Mouse (Mus musculus) limb, embryonic 13.5 days (tissue): ENCODE measurements at regions not wholly inside any gene's neighbourhood (a gene's known extent, or its start where the extent isn't known, plus 50 kb on each side); places are given as distances from the start of the nearest gene placed in this dataset.
A peak's percentile ranks its signal among the peaks of the same experiment; 100 is the strongest.

ENCODE experiments used
- ATAC-seq: fragments of 200-750 bp; cut with Nextera tagmentation; 2 replicates; pipeline ENCODE4 v1.8.0; 2017; ENCODE audit warnings: low read depth, moderate number of reproducible peaks, moderate TSS enrichment; ENCODE audit not compliant: low FRiP score
- H3K27ac ChIP-seq: fragments of 300-500 bp; sonication (generic); 2 replicates; pipeline ENCODE4 v1.5.1; 2015; ENCODE audit warnings: inconsistent platforms, mild to moderate bottlenecking, moderate library complexity
- H3K27me3 ChIP-seq: fragments of 300-500 bp; sonication (generic); 2 replicates; pipeline ENCODE4 v1.6.1; 2015; ENCODE audit warnings: mild to moderate bottlenecking, inconsistent platforms
- H3K36me3 ChIP-seq: fragments of 300-500 bp; sonication (generic); 2 replicates; pipeline ENCODE4 v1.6.1; 2015; ENCODE audit warnings: inconsistent platforms, mild to moderate bottlenecking, moderate library complexity
- H3K4me1 ChIP-seq: fragments of 300-500 bp; sonication (generic); 2 replicates; pipeline ENCODE4 v1.6.1; 2015; ENCODE audit warnings: inconsistent platforms
- H3K4me2 ChIP-seq: fragments of 300-500 bp; sonication (generic); replicated peaks from 2 replicates; pipeline ENCODE4 v1.6.1; 2015; ENCODE audit warnings: inconsistent platforms, mild to moderate bottlenecking, moderate library complexity
- H3K4me3 ChIP-seq: fragments of 300-500 bp; sonication (generic); 2 replicates; pipeline ENCODE4 v1.5.1; 2015; ENCODE audit warnings: moderate library complexity, mild to moderate bottlenecking, inconsistent platforms
- H3K9ac ChIP-seq: fragments of 300-500 bp; sonication (generic); 2 replicates; pipeline ENCODE4 v1.6.1; 2015; ENCODE audit warnings: mild to moderate bottlenecking, inconsistent platforms
- H3K9me3 ChIP-seq: fragments of 300-500 bp; sonication (generic); 2 replicates; pipeline ENCODE4 v1.6.1; 2016; ENCODE audit warnings: inconsistent platforms
- WGBS: fragments of 180-500 bp; shearing (Covaris S2); methylation state at CpG from one replicate; pipeline ENCODE4 v1.1.7; 2015; 5-methylcytosine and 5-hydroxymethylcytosine counted together

GRCm38 (mm10) chr13:26205532-26206105 is 564.3 kb downstream of the Hdgfl1 start:
- Histone ChIP-seq H3K9ac (no peak overlapping the region), H3K36me3 (no peaks in the 10 kb centered on the region), H3K4me2 (no peak overlapping the region), H3K4me1 (0 out of 2 replicates have a peak, but pooled peaks cover 2% of the 10 kb centered on the region), H3K4me3 (no peak overlapping the region), H3K27ac (no peak overlapping the region), H3K27me3 (no peaks in the 10 kb centered on the region), H3K9me3 (no peaks in the 10 kb centered on the region)
- 54% methylated on average over 1 of the region's 1 CpGs for WGBS
- ATAC-seq = peak; percentile 87

DNA sequence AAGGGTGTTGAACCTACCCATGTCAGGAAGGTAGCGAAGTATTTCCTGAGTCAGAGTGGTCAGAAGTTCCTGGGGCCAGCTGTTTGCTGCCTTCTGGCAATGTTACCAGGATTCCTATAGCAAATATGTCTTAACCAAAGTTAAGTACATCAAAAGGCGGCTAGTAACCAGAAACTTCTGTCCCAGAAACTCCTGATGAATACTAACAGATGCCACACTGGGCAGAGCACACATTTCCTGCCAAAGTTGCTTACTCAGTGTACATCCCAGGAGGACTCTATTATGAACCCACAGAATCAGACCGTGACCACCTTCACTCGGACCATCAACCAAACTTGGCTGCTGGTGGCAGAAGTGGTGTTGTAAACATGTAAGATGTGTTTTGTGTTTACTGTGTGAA is 575.3 kb downstream of the Hdgfl1 start:
- Histone ChIP-seq H3K27ac (no peak overlapping the region), H3K4me3 (no peak overlapping the region), H3K36me3 (no peaks in the 10 kb centered on the region), H3K4me1 (no peaks in the 10 kb centered on the region), H3K4me2 (no peak overlapping the region), H3K9me3 (no peaks in the 10 kb centered on the region), H3K27me3 (no peaks in the 10 kb centered on the region), H3K9ac (no peak overlapping the region)
- no peak for ATAC-seq
- WGBS = 74% methylated on average over 4 of the region's 4 CpGs

DNA sequence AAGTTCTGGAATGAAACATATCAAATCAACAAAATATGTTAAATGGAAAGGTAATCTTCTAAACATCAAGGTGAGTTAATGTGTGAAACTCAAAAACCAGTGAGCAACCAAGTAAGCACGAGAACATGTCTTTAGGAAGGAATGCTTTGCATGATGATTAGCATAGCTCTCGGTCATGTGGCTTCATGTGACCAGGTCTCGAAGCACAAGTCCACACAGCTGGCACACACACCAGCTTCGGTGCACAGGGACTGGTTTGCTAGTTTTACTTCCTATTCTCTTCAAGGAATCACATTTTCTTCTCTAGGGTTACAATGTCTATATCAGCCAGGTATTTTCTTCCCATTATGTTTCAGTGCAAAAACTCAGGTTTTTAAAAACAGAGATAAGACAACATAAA is 586.1 kb downstream of the Hdgfl1 start:
- H3K4me1 ChIP-seq = no peaks in the 10 kb centered on the region
- H3K9ac ChIP-seq = no peak overlapping the region
- no peaks in the 10 kb centered on the region for H3K36me3 ChIP-seq
- no peaks in the 10 kb centered on the region for H3K9me3 ChIP-seq
- no peak overlapping the region for H3K4me2 ChIP-seq
- no peak overlapping the region for H3K27ac ChIP-seq
- no peaks in the 10 kb centered on the region for H3K27me3 ChIP-seq
- no peak for ATAC-seq
- no peak overlapping the region for H3K4me3 ChIP-seq
- WGBS = 81% methylated on average over 4 of the region's 4 CpGs

DNA sequence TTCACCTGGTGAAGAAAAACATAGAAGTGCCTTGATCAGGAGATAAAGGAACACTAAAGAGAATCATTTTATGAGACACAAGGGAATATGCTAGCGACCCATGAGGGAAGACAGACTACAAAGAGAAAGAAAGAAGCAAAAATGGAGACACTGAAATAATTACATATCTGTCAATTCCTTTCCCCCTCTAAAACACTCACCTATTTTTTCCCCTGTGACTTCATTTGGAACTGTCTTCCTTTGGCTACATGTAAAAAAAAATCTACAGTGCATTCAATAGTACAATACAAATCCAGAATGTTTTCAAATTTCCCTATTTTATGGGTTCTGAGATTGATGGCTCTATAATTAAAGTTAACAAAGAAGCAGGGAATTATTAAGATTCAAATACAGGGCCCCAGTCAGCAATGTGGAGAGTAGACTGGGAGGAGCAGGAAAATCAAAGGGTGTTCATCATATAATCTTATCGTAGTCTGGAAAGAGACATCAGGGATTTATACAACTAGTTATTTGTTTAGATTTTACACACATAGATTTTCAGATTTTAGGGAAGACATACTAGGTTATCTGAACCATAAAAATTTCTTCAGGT is 598.0 kb downstream of the Hdgfl1 start:
- Histone ChIP-seq H3K4me2 (no peak overlapping the region), H3K27ac (no peak overlapping the region), H3K36me3 (no peaks in the 10 kb centered on the region), H3K9me3 (no peaks in the 10 kb centered on the region), H3K4me1 (no peaks in the 10 kb centered on the region), H3K27me3 (no peaks in the 10 kb centered on the region), H3K9ac (no peak overlapping the region), H3K4me3 (no peak overlapping the region)
- ATAC-seq = no peak
- WGBS = 88% methylated on average over 2 of the region's 2 CpGs

DNA sequence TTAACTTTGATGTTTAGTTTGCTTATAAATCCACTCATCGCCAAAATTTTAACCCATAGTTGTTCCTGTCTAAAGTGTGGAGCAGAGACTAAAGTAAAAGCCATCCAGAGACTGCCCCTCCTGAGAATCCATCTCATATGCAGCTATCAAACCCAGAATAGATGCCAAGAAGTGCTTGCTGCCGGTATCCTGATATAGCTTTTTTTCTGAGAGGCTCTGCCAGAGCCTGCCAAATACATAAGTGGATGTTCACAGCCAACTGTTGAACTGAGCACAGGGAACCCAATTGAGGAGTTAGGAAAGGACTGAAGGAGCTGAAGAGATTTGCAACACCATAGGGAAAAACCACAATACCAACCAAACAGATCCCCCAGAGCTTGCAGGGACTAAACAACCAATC is 600.3 kb downstream of the Hdgfl1 start:
- Histone ChIP-seq H3K4me1 (no peaks in the 10 kb centered on the region), H3K36me3 (no peaks in the 10 kb centered on the region), H3K4me2 (no peak overlapping the region), H3K9me3 (no peaks in the 10 kb centered on the region), H3K27ac (no peak overlapping the region), H3K9ac (no peak overlapping the region), H3K27me3 (no peaks in the 10 kb centered on the region), H3K4me3 (no peak overlapping the region)
- no peak for ATAC-seq
- WGBS = 70% methylated on average over 2 of the region's 2 CpGs

DNA sequence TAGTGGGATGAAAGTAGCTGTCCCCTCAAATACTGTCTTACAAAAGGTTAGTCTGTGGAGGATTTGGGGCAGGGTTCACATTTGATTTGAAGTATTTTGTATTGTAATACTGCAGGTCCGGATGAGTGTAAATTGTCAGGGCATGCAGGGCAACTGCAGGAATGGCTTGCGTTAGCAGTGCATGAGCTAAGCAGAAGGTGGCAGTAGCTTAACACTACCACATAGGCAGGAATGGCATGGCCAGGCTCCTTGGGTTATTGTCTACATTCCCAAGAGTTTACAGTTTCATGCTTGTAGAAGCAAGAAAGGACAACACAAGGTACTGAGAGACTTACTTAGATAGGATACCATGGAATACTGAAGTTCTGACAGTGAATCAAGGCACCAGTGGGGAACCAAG is 611.3 kb downstream of the Hdgfl1 start:
- Histone ChIP-seq H3K4me3 (no peak overlapping the region), H3K9me3 (no peaks in the 10 kb centered on the region), H3K4me1 (peaks cover 8% of the 10 kb centered on the region; the same call in 1 of the 2 replicates), H3K36me3 (no peaks in the 10 kb centered on the region), H3K4me2 (no peak overlapping the region), H3K27me3 (no peaks in the 10 kb centered on the region), H3K27ac (no peak overlapping the region), H3K9ac (no peak overlapping the region)
- no peak for ATAC-seq
- WGBS = 75% methylated on average over 2 of the region's 2 CpGs

DNA sequence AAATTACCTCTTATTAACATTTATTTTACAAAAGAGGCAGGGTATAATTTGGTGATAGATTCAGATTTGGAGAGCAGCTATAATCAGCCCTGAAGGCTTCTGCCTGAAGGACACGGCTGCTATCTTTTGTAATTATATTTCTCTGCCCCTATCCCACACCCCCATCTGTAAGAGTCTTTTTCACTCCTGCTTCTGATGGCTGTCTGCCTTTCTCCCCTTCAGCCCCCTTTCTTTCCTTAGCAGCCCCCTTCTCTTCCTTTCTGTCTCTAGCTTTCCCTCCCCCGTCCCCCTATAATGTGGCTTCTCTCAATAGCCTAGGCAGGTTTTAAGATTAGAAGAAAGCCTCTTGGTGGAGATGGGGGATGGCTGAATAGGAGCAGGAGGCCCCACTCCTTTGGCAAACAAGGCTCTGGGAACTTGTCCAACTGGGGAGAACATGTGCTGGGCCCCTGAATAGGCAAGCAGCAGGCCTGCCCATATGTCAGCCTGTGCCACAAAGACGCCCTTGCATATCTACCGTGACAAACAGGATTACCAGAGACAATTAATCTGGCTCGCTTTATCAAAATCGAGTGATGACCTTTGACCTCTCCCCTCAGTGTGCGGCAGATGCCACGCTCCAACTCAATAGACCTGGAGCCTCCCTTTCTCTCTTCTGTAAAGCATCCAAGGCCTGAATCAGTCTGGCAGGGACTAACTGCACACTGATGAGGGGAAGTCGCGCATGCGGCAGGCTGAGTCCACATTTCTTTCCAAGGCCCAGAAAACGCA is 615.1 kb downstream of the Hdgfl1 start:
- Histone ChIP-seq H3K27me3 (no peaks in the 10 kb centered on the region), H3K36me3 (no peaks in the 10 kb centered on the region), H3K27ac (no peak overlapping the region), H3K9me3 (no peaks in the 10 kb centered on the region), H3K9ac (no peak overlapping the region), H3K4me2 (no peak overlapping the region), H3K4me3 (no peak overlapping the region), H3K4me1 (peaks cover 12% of the 10 kb centered on the region)
- peak; percentile 57; the same call in 1 of the 2 replicates for ATAC-seq
- 70% methylated on average over 12 of the region's 12 CpGs for WGBS

DNA sequence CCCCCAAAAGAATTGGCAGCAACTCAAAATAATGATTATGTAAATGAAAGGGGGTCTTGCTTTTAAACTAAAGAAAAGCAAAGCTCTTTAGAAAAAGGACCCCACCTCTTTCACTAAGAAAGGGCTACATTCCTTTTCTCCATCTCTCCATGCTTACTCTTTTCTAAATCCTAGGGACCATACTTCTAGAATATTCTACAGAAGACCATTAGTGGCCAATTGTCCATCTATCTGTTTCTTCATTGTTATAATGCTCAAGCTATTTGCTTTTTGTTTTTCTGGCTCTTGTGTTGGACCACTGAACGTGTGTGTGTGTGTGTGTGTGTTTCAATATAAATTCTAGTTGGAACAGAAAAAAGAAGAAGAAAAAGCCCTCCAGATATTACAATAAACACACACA is 615.7 kb downstream of the Hdgfl1 start:
- no peak for ATAC-seq
- Histone ChIP-seq H3K4me1 (peaks cover 12% of the 10 kb centered on the region), H3K9me3 (no peaks in the 10 kb centered on the region), H3K4me3 (no peak overlapping the region), H3K27me3 (no peaks in the 10 kb centered on the region), H3K27ac (no peak overlapping the region), H3K4me2 (no peak overlapping the region), H3K36me3 (no peaks in the 10 kb centered on the region), H3K9ac (no peak overlapping the region)
- 69% methylated on average over 1 of the region's 1 CpGs for WGBS

DNA sequence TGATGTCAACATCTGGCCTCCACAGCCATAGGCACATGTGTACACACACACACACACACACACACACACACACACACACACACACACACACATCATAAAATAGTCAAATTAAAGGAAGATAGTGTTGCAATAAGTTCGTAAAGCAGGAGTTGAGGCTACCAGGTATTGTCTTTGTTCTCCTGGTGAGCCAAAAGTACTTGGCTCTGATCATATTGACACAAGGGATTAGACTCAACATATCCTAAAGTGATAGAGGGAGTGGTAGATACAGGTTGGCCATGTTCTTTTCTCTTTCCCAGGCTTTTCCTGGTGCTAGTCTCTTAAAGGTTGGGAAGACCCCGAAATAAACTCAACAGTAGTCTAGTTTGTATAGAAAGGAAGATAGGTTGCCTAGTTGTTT is 616.9 kb downstream of the Hdgfl1 start:
- no peak overlapping the region for H3K27ac ChIP-seq
- WGBS = 86% methylated on average over 2 of the region's 2 CpGs
- H3K9ac ChIP-seq = no peak overlapping the region
- H3K9me3 ChIP-seq = no peaks in the 10 kb centered on the region
- no peak for ATAC-seq
- no peaks in the 10 kb centered on the region for H3K27me3 ChIP-seq
- no peak overlapping the region for H3K4me2 ChIP-seq
- no peaks in the 10 kb centered on the region for H3K36me3 ChIP-seq
- peaks cover 12% of the 10 kb centered on the region for H3K4me1 ChIP-seq
- H3K4me3 ChIP-seq = no peak overlapping the region

DNA sequence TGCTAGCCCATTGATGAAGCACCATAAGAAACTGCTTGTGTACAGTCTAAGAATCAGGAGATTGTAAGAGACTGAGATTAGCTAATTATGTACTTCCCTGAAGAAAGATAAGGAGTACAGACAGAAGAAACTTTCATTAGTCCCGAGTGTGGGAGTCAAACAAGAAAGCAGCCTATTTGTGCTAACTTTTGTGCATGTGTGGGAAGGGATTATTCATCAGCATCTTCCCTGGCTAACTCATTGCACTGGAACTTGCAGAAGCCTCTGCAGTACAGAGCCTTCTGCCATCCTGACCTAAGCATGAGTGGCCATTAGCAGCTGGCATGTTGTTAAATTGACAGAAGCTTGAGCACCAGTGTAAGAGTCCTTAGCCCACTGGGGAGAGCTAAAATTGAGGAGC is 619.5 kb downstream of the Hdgfl1 start:
- WGBS = 80% methylated on average over 1 of the region's 1 CpGs

GRCm38 (mm10) chr13:26142811-26143210 is 627.2 kb downstream of the Hdgfl1 start:
- Histone ChIP-seq H3K27ac (no peak overlapping the region), H3K4me2 (no peak overlapping the region), H3K4me1 (no peaks in the 10 kb centered on the region), H3K4me3 (no peak overlapping the region), H3K27me3 (no peaks in the 10 kb centered on the region), H3K9me3 (no peaks in the 10 kb centered on the region), H3K36me3 (no peaks in the 10 kb centered on the region), H3K9ac (no peak overlapping the region)
- 55% methylated on average over 2 of the region's 2 CpGs for WGBS
- no peak for ATAC-seq

More for the DNA sequence above, 619.5 kb downstream of the Hdgfl1 start:
- Histone ChIP-seq H3K9ac (no peak overlapping the region), H3K4me3 (no peak overlapping the region), H3K4me2 (no peak overlapping the region), H3K27ac (no peak overlapping the region), H3K27me3 (no peaks in the 10 kb centered on the region), H3K36me3 (no peaks in the 10 kb centered on the region), H3K9me3 (no peaks in the 10 kb centered on the region), H3K4me1 (peaks cover 12% of the 10 kb centered on the region)
- ATAC-seq = no peak

- Histone ChIP-seq H3K9ac (no peak overlapping the region), H3K4me1 (no peaks in the 10 kb centered on the region), H3K4me3 (no peak overlapping the region), H3K27ac (no peak overlapping the region), H3K36me3 (no peaks in the 10 kb centered on the region), H3K27me3 (no peaks in the 10 kb centered on the region), H3K4me2 (no peak overlapping the region), H3K9me3 (no peaks in the 10 kb centered on the region)
- ATAC-seq = 0 out of 2 replicates have a peak, but pooled peaks have one; percentile 40
- 42% methylated on average over 1 of the region's 1 CpGs for WGBS
Measured at GRCm38 (mm10) chr13:26119363-26119762, 650.6 kb downstream of the Hdgfl1 start.
